Mouse (Mus musculus) midbrain, embryonic 10.5 days (tissue): ENCODE measurements around the gene Tm6sf2. TPM values are rescaled to one million over a fixed set of nuclear protein-coding genes. Genes with fewer than 3 reads are reported as not detected.

Source experiments
- DNase-seq: peaks from one replicate; pipeline ENCODE4 v3.0.0-alpha.2; 2017; ENCODE audit warnings: low spot score
- H3K27ac ChIP-seq: fragments of 300-500 bp; sonication (generic); replicated peaks from 2 replicates; pipeline ENCODE4 v1.5.1; 2016; ENCODE audit warnings: mild to moderate bottlenecking
- H3K27me3 ChIP-seq: fragments of 300-500 bp; sonication (generic); 2 replicates; pipeline ENCODE4 v1.6.1; 2016; ENCODE audit warnings: low read depth, mild to moderate bottlenecking; ENCODE audit not compliant: poor library complexity, severe bottlenecking
- H3K36me3 ChIP-seq: fragments of 300-500 bp; sonication (generic); 2 replicates; pipeline ENCODE4 v1.6.1; 2016; ENCODE audit warnings: mild to moderate bottlenecking, moderate library complexity
- H3K4me1 ChIP-seq: fragments of 300-500 bp; sonication (generic); 2 replicates; pipeline ENCODE4 v1.6.1; 2016
- H3K4me3 ChIP-seq: fragments of 300-500 bp; sonication (generic); 2 replicates; pipeline ENCODE4 v1.5.1; 2016; ENCODE audit warnings: mild to moderate bottlenecking, moderate library complexity
- H3K9me3 ChIP-seq: fragments of 300-500 bp; sonication (generic); replicated peaks from 2 replicates; pipeline ENCODE4 v1.6.1; 2016; ENCODE audit warnings: mild to moderate bottlenecking
- WGBS: fragments of 180-500 bp; shearing (Covaris S2); methylation state at CpG from one replicate; pipeline ENCODE4 v1.1.7; 2016; 5-methylcytosine and 5-hydroxymethylcytosine counted together
- polyA plus RNA-seq: library from polyadenylated mRNA; unstranded; fragments of >200 nt; fragmentation: Nextera tagmentation; extraction: Ambion mirVana; gene quantifications from 2 replicates; pipeline ENCODE4 v1.2.1, GENCODE M21; 2016

Gene Tm6sf2
- polyA plus RNA-seq, 1 experiment from 2014 or later, result 0.69 TPM

DNA sequence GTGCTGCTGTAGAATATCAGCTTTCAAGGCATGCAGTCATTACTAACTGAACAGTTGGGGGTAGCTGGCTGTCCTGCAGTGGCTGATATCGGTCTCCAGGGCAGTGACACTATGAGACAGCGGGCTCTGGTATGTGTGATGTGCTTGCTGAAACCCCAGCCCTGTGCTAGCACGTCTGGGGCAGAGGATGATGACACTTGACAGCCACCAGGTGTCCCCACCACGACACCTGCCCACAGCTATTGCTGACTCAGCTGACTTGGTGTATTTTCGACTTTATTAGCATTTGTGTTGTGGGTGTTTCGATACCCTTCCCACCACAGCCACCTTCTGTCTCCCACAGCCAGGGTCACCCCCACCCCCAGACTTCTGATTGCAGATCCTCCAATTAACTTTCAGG, 31.8 kb downstream of the Tm6sf2 start:
- Histone ChIP-seq H3K4me3 (no peak overlapping the region), H3K36me3 (peaks cover 46% of the 10 kb centered on the region), H3K27ac (no peak overlapping the region), H3K9me3 (no peaks in the 10 kb centered on the region), H3K4me1 (no peaks in the 10 kb centered on the region; the same call in 1 of the 2 replicates), H3K27me3 (peaks cover 11% of the 10 kb centered on the region)
- WGBS, result 30% methylated on average over 6 of the region's 6 CpGs
- DNase-seq, result peak; percentile 24

DNA sequence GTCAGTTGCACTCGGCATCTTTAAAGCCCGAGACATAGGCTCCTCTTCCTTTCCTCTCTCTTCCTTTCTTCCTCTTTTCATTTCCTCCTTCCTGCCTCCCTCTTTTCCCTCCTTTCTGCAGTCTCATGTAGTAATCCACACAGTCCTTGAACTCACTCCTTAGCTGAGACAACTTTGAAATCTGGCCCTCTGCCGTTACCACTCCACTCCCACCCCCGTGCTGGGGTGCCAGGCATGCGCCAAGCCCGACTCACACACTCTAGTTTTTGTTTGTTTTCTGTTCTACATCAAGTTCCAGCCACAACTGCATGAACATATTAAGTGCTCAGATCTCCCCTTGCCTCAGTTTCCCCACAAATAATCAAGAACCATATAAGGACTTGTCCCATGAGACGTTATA, 32.2 kb downstream of the Tm6sf2 start:
- 86% methylated on average over 7 of the region's 7 CpGs for WGBS
- no peak overlapping the region for H3K27ac ChIP-seq
- peaks cover 46% of the 10 kb centered on the region for H3K36me3 ChIP-seq
- H3K4me3 ChIP-seq, result no peak overlapping the region
- no peaks in the 10 kb centered on the region for H3K9me3 ChIP-seq
- no peaks in the 10 kb centered on the region; the same call in 1 of the 2 replicates for H3K4me1 ChIP-seq
- no peak for DNase-seq
- H3K27me3 ChIP-seq, result peaks cover 15% of the 10 kb centered on the region

DNA sequence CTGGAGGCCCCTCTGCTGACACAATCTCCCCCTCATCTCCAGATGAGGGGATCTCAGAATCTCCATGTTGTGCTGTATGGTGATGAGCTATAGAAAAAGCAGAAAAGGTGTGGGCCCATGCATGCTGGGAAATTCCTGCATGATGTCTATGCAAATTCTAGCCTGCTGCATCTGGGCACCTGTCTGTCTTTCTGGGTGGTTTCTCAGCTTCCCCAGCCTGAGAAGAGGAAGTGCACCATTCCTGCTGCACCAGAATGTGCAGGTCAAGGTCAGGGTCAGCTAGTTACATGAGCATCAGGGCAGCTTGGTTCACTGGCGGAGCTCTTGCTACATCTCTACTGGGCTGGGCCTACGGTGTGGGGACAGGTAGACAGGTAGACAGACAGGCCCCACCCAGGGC, 37.7 kb downstream of the Tm6sf2 start:
- Histone ChIP-seq H3K27ac (no peak overlapping the region), H3K36me3 (peaks cover 57% of the 10 kb centered on the region), H3K9me3 (no peaks in the 10 kb centered on the region), H3K4me1 (peaks cover 13% of the 10 kb centered on the region), H3K27me3 (peaks cover 71% of the 10 kb centered on the region), H3K4me3 (no peak overlapping the region)
- 96% methylated on average over 2 of the region's 2 CpGs for WGBS
- DNase-seq, result no peak

DNA sequence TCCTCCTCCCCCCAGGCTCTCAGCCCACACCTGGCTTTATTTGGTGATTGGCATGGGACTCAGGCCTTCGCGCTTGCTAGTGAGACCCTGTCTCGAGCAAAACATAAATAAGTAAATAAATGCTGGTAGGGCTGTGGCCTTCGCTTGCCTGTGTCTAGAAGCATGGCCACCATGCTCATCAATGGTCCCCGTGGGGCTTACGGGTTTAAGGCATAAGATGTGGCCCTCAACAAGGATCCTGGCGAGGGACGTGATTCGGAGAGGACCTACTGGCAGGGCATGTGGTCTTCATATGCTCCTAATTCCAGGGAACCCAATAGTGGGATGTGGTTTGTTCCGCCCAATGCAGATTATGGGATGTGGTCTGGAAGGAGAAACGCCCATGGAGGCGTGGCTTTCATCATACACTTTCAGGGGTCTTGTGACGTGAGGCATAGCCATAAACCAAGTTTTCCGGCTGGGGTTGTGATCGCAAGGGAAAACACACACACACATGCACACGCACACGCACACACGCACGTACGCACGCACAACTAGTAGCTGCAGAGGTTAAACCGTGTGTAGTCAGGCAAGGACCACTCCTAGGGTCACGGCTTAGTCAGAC, 38.6 kb downstream of the Tm6sf2 start:
- H3K27ac ChIP-seq, result no peak overlapping the region
- H3K27me3 ChIP-seq, result peaks cover 78% of the 10 kb centered on the region
- no peak for DNase-seq
- H3K4me3 ChIP-seq, result no peak overlapping the region
- peaks cover 13% of the 10 kb centered on the region for H3K4me1 ChIP-seq
- H3K36me3 ChIP-seq, result peaks cover 57% of the 10 kb centered on the region
- WGBS, result 49% methylated on average over 23 of the region's 23 CpGs
- H3K9me3 ChIP-seq, result no peaks in the 10 kb centered on the region

DNA sequence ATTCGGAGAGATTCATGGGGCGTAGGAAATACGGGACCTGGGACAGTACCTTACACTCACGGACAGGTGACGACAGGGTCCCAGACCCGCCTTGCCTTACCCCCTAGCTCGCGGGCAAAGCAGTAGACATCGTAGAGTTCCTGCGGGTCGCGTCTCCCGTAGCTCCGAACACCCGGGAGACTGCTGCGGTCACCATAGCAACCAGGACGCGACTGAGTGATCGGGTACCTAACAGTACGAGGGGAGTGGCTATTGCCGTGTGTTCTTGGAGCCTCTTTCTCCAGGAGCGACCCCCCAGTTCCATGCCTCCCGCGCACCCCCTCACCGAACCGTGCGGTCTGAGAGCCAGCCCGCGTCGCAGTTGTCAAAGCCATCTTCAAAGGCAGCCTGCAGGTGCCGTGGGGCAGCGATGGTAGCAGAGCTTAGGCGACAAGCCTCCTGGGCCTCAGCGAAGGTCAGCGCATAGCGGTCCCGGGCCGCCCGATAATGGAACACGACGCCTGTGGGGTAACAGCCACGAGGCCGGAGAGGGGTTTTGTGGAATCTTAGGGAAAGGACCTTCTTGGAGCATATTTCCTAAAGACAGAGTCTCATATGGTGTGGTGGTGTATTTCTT, 39.8 kb downstream of the Tm6sf2 start:
- Histone ChIP-seq H3K4me3 (peak overlapping the region; percentile 27; the same call in 1 of the 2 replicates), H3K9me3 (no peaks in the 10 kb centered on the region), H3K36me3 (peaks cover 51% of the 10 kb centered on the region), H3K4me1 (peaks cover 14% of the 10 kb centered on the region), H3K27ac (no peak overlapping the region), H3K27me3 (peaks cover 87% of the 10 kb centered on the region)
- peak; percentile 38 for DNase-seq
- WGBS, result 7% methylated on average over 43 of the region's 43 CpGs

DNA sequence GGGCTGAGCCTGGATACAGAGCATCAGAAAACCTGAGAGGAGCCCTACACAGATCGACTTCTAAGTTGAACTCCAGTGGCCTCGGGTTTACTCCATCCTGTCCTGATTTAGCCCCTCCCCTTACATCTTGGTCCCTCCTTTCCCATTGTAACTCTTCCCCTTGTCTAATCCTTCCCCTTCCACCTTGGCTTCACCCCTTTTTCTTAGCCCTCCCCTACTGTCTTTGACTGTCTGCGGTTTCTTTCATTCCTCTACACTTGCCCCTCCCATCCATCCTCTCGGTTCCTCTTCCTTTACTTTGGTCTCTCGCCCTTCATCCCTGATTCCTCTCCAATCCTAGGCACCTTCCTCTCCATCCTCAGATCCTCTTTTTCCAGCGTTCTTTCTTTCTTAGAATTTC, 41.8 kb downstream of the Tm6sf2 start:
- Histone ChIP-seq H3K27me3 (peaks cover 99% of the 10 kb centered on the region), H3K4me3 (no peak overlapping the region), H3K36me3 (peaks cover 38% of the 10 kb centered on the region), H3K27ac (no peak overlapping the region), H3K9me3 (no peaks in the 10 kb centered on the region), H3K4me1 (peaks cover 33% of the 10 kb centered on the region)
- no peak for DNase-seq
- 21% methylated on average over 6 of the region's 6 CpGs for WGBS

DNA sequence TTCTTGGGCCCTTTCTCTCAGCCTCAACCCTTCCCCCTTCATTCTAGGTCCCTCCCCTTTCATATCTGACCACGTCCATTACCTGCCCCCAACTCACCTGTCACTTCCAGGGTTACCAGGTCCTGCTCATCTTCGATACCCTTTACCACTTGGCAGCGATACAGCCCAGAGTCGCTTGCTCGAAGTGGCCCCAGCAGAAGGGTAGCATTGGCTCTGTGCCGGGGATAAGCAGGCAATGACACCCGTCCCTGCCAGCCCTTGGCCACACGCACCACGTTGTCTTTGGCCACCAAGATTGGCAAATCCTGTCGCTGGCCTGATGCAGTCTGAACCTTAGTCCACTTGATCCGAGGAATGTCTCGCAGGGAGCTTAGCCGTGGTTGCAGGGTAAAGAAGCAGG, 42.2 kb downstream of the Tm6sf2 start:
- peaks cover 38% of the 10 kb centered on the region for H3K4me1 ChIP-seq
- no peak for DNase-seq
- WGBS, result 67% methylated on average over 13 of the region's 13 CpGs
- H3K36me3 ChIP-seq, result peaks cover 34% of the 10 kb centered on the region
- H3K27ac ChIP-seq, result no peak overlapping the region
- peaks cover 99% of the 10 kb centered on the region for H3K27me3 ChIP-seq
- H3K9me3 ChIP-seq, result no peaks in the 10 kb centered on the region
- H3K4me3 ChIP-seq, result no peak overlapping the region

DNA sequence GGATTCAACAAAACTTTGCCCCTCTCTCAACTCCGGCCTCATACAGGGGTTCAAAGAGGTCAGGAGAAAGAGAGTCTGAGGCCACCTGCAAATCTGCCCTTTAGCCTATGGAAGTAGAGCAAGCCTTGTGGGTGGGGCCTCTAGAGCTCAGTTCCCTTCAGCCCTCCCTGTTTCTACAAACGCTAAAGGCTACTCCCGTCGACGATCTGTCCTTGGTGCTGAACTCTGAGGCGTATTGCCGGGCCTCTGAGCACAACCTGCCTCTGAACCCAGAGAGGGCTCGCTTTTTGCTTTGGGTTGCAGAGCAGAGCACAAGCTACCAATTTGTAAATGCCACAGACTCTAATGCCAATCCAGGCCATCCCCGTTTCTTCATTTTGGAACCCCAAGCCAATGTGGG, 44.9 kb downstream of the Tm6sf2 start:
- Histone ChIP-seq H3K4me1 (peaks cover 38% of the 10 kb centered on the region), H3K4me3 (no peak overlapping the region), H3K9me3 (no peaks in the 10 kb centered on the region), H3K36me3 (peaks cover 17% of the 10 kb centered on the region), H3K27me3 (peaks cover 89% of the 10 kb centered on the region), H3K27ac (no peak overlapping the region)
- peak; percentile 24 for DNase-seq
- 8% methylated on average over 9 of the region's 9 CpGs for WGBS

DNA sequence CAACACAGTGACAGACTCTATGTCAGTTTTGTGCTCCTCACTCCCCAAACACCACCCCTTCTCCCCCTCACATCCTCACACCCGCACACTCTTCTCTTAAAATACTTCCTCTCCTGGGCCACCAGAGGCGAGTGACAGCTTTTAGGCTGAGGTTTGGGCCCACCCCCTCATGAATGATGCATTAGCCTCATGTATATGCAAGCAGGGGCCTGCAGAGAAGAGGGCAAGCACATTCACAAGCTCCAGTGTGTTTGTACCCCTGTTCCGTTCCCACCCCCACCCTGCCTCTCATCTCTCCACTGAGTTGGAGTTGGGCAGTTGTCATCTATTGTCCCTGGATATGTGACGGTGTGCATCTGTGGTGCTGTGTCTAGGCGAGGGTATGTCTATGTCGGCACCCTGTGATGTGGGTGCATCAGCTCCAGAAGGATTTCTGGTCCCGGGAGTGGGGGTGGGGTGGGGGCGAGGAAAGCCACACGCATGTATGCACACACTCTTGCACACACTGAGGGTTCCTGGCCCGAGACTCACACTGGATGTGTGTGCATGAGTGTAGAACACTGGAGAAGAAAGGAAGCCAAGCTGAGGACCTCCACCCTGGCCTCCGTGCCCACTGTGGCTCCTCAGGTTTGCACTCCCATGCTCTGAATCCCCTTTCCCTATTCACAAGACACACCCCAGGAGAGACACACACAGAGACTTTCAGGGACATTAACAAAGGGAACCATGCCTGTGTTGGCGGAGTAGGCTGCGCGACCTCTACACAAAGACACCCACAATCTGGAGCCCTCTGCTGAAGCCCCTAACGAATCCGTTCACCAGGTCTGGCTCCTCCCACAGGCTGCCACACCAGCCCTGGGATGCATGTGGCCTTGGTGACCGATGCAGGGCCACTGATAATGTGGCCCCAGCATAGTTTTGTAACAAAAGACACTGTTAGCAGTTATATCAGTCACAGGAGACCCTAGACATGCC, 46.3 kb downstream of the Tm6sf2 start:
- H3K4me1 ChIP-seq, result peaks cover 35% of the 10 kb centered on the region

DNA sequence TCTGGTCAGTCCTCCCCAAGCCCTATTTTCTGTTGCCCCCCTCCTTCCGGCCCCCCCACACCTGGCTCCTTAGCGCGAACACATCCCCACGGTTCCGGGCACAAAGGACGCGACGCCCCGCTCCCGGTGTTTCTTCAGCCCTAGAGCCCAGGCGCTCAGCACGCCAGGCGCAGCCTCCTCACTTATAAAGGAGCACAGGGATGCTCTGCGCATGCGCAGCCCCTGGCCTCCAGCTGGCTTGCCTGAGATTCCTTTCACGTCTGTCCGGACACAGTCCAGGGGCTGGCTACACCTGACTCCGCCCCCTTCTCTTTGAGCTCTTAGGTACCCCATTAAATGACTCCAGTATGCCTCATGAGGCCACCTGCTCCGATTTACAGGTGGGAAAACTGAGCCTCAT, 47.9 kb downstream of the Tm6sf2 start, which contains the start of gene Ncan:
TSS of gene Ncan (minus strand) at position 207 of the 400 bp plus-strand sequence.
- H3K27ac ChIP-seq, result peak within 1 kb of the TSS; percentile 84
- H3K27me3 ChIP-seq, result peaks cover 65% of the 10 kb centered on the region
- WGBS, result 1% methylated on average over 19 of the region's 19 CpGs
- peaks cover 35% of the 10 kb centered on the region for H3K4me1 ChIP-seq
- no peaks in the 10 kb centered on the region for H3K9me3 ChIP-seq
- peak within 1 kb of the TSS; percentile 65 for H3K4me3 ChIP-seq
- DNase-seq, result peak; percentile 87
- H3K36me3 ChIP-seq, result no peaks in the 10 kb centered on the region; the same call in 1 of the 2 replicates

More for the DNA sequence above, 46.3 kb downstream of the Tm6sf2 start:
- Histone ChIP-seq H3K4me3 (peak overlapping the region; percentile 65), H3K27me3 (peaks cover 78% of the 10 kb centered on the region), H3K36me3 (peaks cover 10% of the 10 kb centered on the region), H3K27ac (peak overlapping the region; percentile 84), H3K9me3 (no peaks in the 10 kb centered on the region)
- DNase-seq, result peak; percentile 72
- 9% methylated on average over 17 of the region's 17 CpGs for WGBS

DNA sequence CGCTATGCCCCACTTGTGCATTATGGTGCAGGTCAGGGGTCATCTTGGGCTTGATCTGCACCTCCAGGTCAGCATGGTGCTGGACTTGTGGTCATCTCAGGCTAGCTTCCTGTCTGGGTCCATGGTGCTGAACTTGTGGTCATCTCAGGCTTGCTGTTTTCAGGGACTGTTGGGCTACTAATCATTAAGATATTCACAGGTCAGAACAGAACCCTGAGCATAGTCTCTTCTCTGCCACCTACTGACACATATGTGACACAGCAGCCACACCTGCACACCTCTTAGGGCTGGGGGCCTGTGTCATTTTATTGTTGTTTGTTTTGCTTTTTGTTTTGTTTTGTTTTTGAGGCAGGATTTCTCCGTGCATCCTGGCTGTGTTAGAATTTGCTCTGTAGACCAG, 50.1 kb downstream of the Tm6sf2 start:
- Histone ChIP-seq H3K4me3 (no peak overlapping the region), H3K27me3 (peaks cover 44% of the 10 kb centered on the region), H3K27ac (no peak overlapping the region), H3K36me3 (no peaks in the 10 kb centered on the region), H3K9me3 (no peaks in the 10 kb centered on the region), H3K4me1 (peaks cover 31% of the 10 kb centered on the region)
- WGBS, result 61% methylated on average over 2 of the region's 2 CpGs
- DNase-seq, result no peak

DNA sequence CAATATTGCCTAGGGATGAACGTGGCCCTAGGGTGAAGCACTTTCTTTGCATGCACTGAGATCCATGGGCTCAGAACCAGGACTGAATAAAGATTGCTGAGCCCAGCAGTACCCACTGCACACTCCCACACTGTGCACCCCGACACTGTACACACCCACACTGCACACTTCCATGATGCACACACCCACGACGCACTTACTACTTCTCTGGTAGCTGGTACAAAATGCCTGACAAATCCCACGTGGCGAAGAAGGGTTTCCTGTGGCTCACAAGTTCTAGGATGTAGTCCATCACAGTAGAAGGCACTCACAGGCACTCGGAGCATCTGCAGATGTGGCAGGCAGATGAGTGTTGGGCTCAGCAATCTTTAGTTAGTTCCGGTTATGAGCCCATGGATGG, 52.3 kb downstream of the Tm6sf2 start:
- DNase-seq, result no peak
- WGBS, result 71% methylated on average over 8 of the region's 8 CpGs
- H3K27ac ChIP-seq, result no peak overlapping the region
- peaks cover 22% of the 10 kb centered on the region for H3K27me3 ChIP-seq
- H3K9me3 ChIP-seq, result no peaks in the 10 kb centered on the region
- H3K4me3 ChIP-seq, result no peak overlapping the region
- no peaks in the 10 kb centered on the region for H3K36me3 ChIP-seq
- peaks cover 10% of the 10 kb centered on the region for H3K4me1 ChIP-seq
